Mouse (Mus musculus) heart, embryonic 12.5 days (tissue): ENCODE results near the gene Klhl29. TPM values are rescaled to one million over a fixed set of nuclear protein-coding genes. Genes with fewer than 3 reads are reported as not detected.

Source experiments
- ATAC-seq: fragments of 200-750 bp; cut with Nextera tagmentation; 2 replicates; pipeline ENCODE4 v1.8.0; 2017; ENCODE audit warnings: moderate TSS enrichment, moderate library complexity; ENCODE audit not compliant: insufficient number of reproducible peaks, low FRiP score
- H3K27ac ChIP-seq: fragments of 300-500 bp; sonication (generic); 2 replicates; pipeline ENCODE4 v1.5.1; 2016; ENCODE audit warnings: mild to moderate bottlenecking, moderate library complexity; ENCODE audit not compliant: poor library complexity, severe bottlenecking
- H3K27me3 ChIP-seq: fragments of 300-500 bp; sonication (generic); replicated peaks from 2 replicates; pipeline ENCODE4 v1.6.1; 2016; ENCODE audit warnings: mild to moderate bottlenecking, moderate library complexity
- H3K36me3 ChIP-seq: fragments of 300-500 bp; sonication (generic); 2 replicates; pipeline ENCODE4 v1.6.1; 2016; ENCODE audit warnings: mild to moderate bottlenecking, moderate library complexity
- H3K4me1 ChIP-seq: fragments of 300-500 bp; sonication (generic); replicated peaks from 2 replicates; pipeline ENCODE4 v1.6.1; 2016; ENCODE audit warnings: mild to moderate bottlenecking
- H3K4me2 ChIP-seq: fragments of 300-500 bp; sonication (generic); 2 replicates; pipeline ENCODE4 v1.6.1; 2016; ENCODE audit warnings: mild to moderate bottlenecking, moderate library complexity
- H3K4me3 ChIP-seq: fragments of 300-500 bp; sonication (generic); 2 replicates; pipeline ENCODE4 v1.5.1; 2016; ENCODE audit warnings: mild to moderate bottlenecking
- H3K9ac ChIP-seq: fragments of 300-500 bp; sonication (generic); 2 replicates; pipeline ENCODE4 v1.6.1; 2016; ENCODE audit warnings: mild to moderate bottlenecking, moderate library complexity
- H3K9me3 ChIP-seq: fragments of 300-500 bp; sonication (generic); replicated peaks from 2 replicates; pipeline ENCODE4 v1.6.1; 2016; ENCODE audit warnings: mild to moderate bottlenecking, moderate library complexity
- WGBS: fragments of 180-500 bp; shearing (Covaris S2); methylation state at CpG from one replicate; pipeline ENCODE4 v1.1.7; 2016; 5-methylcytosine and 5-hydroxymethylcytosine counted together
- polyA plus RNA-seq: library from polyadenylated mRNA; unstranded; fragments of >200 nt; fragmentation: Nextera tagmentation; extraction: Ambion mirVana; gene quantifications from 2 replicates; pipeline ENCODE4 v1.2.1, GENCODE M21; 2016

Gene Klhl29
- polyA plus RNA-seq, 1 experiment from 2014 or later = 0.42 TPM

DNA sequence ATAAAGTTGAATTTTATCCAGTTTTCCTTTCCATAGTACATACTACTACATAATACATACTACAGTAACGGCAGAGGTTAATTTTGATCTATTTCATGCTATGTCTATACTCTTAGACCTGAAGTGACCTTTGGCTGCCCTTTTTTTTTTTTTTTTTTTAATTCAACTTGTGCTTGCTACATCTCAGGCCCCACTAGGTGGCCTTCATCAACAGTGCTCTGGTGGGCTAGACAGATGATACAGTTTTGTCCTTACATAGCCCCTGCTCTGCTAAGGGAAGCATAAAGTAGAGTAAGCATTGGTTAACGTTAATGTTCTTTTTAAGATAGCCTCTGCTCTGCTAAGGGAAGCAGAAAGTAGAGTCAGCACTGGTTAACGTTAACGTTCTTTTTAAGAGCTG is 327.4 kb downstream of the Klhl29 start:
- Histone ChIP-seq H3K27ac (no peak overlapping the region), H3K9ac (no peak overlapping the region), H3K4me1 (no peaks in the 10 kb centered on the region), H3K4me3 (no peak overlapping the region), H3K36me3 (peaks cover 10% of the 10 kb centered on the region), H3K27me3 (no peaks in the 10 kb centered on the region), H3K4me2 (no peak overlapping the region), H3K9me3 (peaks cover 26% of the 10 kb centered on the region)
- ATAC-seq = no peak
- 92% methylated on average over 4 of the region's 4 CpGs for WGBS

DNA sequence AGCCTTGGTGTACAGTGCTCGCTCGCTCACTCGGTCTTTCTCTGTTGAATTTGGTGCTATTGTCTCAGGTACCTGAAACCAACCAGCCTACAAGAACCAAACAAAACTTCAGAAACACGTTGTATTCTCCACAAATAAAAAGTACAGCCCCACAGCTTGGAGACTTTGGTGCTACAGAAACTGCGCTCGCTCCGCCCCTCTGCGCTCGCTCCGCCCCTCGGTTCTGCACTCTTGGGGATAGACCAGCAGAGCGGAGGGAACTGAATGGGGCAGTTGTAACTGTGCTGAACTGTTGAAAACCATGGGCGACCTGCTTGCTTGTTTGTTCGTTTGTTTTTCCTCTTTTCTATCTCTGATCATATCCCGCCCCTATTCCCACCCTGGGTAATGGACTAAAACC is 331.3 kb downstream of the Klhl29 start:
- H3K9me3 ChIP-seq = peaks cover under 1% of the 10 kb centered on the region; the same call in 1 of the 2 replicates
- no peak overlapping the region for H3K9ac ChIP-seq
- no peak overlapping the region for H3K27ac ChIP-seq
- no peak overlapping the region for H3K4me3 ChIP-seq
- H3K4me1 ChIP-seq = no peaks in the 10 kb centered on the region
- WGBS = 90% methylated on average over 15 of the region's 15 CpGs
- H3K27me3 ChIP-seq = no peaks in the 10 kb centered on the region
- no peak overlapping the region for H3K4me2 ChIP-seq
- ATAC-seq = no peak
- peaks cover 23% of the 10 kb centered on the region for H3K36me3 ChIP-seq

GRCm38 (mm10) chr12:5038008-5038407 is 337.5 kb downstream of the Klhl29 start:
- no peak overlapping the region for H3K9ac ChIP-seq
- ATAC-seq = no peak

GRCm38 (mm10) chr12:5029035-5029434 is 346.4 kb downstream of the Klhl29 start:
- Histone ChIP-seq H3K27ac (no peak overlapping the region), H3K4me2 (no peak overlapping the region), H3K4me1 (no peaks in the 10 kb centered on the region), H3K9ac (no peak overlapping the region), H3K27me3 (no peaks in the 10 kb centered on the region), H3K9me3 (no peaks in the 10 kb centered on the region), H3K36me3 (peaks cover 41% of the 10 kb centered on the region), H3K4me3 (no peak overlapping the region)
- no peak for ATAC-seq
- WGBS = 80% methylated on average over 5 of the region's 5 CpGs

More at GRCm38 (mm10) chr12:5038008-5038407, 337.5 kb downstream of the Klhl29 start:
- H3K27ac ChIP-seq = no peak overlapping the region
- H3K36me3 ChIP-seq = peaks cover 58% of the 10 kb centered on the region
- no peaks in the 10 kb centered on the region for H3K9me3 ChIP-seq
- H3K4me2 ChIP-seq = no peak overlapping the region
- no peaks in the 10 kb centered on the region for H3K27me3 ChIP-seq
- no peaks in the 10 kb centered on the region for H3K4me1 ChIP-seq
- no peak overlapping the region for H3K4me3 ChIP-seq
- WGBS = 92% methylated on average over 2 of the region's 2 CpGs
